Mouse (Mus musculus) embryo, embryonic 11.5 days (tissue): ENCODE results near the gene Wdr18.

Experiments
- DNase-seq: peaks from one replicate; pipeline ENCODE4 v3.0.0-alpha.2; 2012; ENCODE audit warnings: low read depth, low spot score

Gene Wdr18

GRCm38 (mm10) chr10:79927324-79928029, 32.5 kb upstream of the Wdr18 start:
- DNase-seq = no peak

DNA sequence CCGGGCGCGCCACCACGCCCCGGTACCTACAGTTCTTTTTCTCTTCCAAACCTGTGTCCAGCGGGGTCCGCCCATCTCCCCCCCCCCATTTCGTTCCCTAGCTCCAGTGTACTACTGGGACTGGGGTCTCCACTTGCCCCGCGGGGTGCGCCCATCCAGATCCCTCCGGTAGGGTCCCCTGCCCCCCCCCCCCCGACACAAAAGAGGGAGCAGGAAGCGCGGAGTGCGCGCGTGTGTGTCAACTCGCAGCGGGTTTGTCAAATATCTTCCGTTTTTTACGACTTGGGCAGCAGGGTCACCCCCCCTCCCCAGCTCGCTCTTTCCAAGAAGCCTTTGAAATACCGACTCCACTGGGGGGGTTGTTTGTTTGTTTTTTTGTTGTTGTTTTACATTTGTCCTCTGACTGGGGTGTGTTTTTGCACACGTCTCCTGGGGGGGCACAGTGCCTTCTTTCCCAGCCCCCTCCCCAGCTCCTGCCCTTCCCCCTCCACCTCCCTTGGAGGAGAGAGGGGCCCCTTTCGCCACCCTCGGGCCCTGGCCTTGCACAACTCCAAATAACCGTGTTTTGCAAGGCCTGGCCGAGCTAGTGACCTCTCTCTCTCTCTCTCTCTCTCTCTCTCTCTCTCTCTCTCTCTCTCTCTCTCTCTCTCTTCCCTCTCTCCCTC, 31.8 kb upstream of the Wdr18 start:
- DNase-seq = no peak

- DNase-seq = no peak
Measured at GRCm38 (mm10) chr10:79928907-79929701, 30.8 kb upstream of the Wdr18 start.

DNA sequence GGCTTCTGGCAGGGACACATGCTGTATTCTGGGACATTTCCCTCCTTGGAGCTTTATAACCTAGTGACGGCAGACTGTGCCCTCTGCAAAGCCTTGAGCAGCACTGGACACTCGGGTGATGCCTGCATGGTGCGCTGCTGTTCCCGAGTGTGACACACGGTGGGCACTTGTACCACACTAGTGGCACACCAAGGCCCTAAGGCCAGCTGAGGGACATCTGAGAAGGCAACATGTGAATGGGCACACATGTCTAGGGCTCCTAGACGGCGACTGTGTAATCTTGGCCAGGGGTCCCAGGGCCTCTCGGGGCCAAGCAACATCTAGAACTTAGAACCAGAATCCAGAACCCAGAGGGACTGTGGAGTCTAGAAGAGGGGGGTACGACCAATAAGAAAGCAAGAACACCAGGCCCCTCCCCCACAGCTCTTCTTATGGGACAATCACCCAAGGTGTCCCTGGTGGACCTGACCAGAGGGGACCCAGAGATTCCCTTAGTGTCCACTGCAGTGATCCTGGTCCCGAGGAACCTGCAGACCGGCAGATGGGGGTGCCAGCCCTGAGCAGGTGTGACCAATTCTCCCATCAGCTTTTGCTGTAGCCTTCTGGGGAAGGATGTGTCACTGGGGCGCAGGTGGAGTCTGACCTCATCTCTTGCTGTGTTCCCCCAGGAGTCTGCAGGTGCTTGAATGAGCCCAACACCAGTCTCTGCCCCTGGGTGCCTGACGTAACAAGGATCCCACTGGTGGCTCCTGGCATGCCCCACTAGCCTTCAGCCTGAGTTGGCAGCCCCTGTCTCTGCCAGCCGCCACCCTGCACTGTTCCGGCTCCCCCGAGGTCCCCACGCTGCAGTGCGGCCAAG, 29.8 kb upstream of the Wdr18 start:
- no peak for DNase-seq

- no peak for DNase-seq
Measured at GRCm38 (mm10) chr10:79930826-79931186, 29.1 kb upstream of the Wdr18 start.

DNA sequence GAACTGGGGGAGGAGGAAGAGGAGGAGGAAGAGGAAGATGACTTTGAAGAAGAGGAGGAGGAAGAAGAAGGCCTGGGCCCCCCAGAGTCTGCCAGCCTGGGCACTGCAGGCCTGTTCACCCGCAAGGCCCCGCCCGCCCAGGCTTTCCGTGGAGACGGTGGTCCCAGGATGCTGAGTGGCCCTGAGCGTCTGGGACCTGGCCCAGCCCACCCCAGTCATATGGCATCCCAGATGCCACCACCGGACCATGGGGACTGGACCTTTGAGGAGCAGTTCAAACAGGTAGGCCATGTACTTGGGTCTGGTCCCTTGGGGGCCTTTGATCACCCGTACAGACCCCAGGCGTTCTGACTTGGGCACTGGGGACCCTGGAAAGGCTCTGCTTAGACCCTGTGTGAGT, 28.2 kb upstream of the Wdr18 start:
- DNase-seq = no peak

- no peak for DNase-seq
Measured at GRCm38 (mm10) chr10:79932736-79933135, 27.2 kb upstream of the Wdr18 start.

DNA sequence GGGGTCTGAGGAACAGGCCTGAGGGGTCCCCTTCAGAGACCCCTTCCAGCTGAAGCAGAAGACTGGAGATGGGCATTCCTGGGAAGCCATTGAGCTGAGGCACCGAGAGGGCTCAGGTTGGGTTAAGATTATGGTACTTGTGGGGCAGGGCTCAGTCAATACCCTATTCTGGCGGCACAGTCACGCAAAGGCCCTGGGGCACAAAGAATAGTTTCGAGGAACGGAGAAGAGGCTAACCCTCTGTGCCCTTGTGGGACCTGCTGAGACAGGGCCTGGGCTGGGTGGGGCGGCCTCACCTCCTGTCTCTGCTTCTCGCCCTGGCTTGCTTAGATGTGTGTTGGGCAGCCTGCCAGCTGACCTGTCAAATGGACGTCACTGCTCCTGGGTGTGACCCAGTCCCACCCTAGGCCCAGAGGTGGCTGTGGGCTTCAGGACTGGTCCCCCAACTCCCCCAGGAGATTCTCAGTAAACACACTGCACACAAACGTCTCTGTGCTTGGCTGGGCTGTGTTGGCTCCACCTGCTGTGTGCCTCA, 26.7 kb upstream of the Wdr18 start:
- no peak for DNase-seq

DNA sequence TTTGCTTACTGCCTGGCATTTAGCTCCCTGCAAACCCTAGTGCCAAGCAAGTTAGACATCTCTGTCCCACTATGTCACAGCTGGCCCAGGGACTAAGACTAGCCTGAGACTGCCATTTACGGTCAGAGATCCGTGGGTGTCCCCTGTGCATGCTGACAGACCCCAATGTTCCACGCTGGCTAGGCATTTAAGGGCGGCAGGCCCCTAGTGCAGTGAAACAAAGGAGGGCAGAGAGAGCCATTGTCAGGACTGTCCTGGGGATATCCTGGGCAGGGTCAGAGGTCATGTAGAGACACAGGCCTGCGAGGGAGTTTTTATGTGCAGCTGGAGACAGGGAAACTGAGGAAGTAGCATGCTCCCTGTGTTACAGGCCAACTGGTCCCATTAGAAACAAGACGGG, 26.1 kb upstream of the Wdr18 start:
- DNase-seq = no peak

- DNase-seq = no peak
Measured at GRCm38 (mm10) chr10:79934272-79934721, 25.7 kb upstream of the Wdr18 start.

DNA sequence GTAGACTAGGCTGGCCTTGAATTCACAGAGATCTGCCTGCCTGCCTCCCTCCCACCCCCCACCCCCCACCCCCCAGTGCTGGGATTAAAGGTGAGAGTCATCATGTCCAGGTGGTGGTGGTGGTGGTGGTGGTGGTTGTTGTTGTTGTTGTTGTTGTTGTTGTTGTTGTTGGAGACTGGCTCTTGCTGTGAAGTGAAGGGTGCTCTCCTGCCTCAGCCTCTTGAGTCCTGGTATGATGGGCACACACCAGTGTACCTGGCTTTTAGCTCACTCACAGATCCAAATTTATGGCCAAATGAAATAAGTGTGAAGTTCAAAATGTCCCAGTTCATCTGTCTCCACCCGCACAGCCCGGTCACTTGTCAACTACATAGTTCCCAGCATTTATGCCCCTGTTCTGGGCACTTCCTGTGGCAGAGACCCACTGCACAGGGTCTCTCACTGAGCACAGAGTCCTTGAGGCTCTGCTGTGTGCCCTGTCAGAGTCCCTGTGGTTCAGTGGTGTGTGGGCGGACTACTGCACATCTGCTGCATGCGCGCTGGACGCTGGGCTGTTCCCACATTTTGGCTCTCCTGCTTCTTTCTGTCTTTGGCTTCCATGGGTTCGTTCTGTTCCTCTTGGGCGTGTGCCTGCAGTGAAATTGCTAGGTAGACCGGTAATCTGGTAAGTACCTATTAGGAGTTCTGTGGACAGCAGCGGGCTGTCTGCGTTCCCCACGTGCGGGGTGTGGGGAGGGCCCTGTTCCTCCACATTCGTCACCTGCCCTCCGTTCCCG, 25.0 kb upstream of the Wdr18 start:
- DNase-seq = no peak

GRCm38 (mm10) chr10:79936284-79936910, 23.6 kb upstream of the Wdr18 start:
- no peak for DNase-seq

GRCm38 (mm10) chr10:79936911-79937441, 23.0 kb upstream of the Wdr18 start:
- DNase-seq = no peak

- DNase-seq = no peak
Measured at GRCm38 (mm10) chr10:79937775-79938526, 22.0 kb upstream of the Wdr18 start.

- no peak for DNase-seq
Measured at GRCm38 (mm10) chr10:79940749-79941148, 19.2 kb upstream of the Wdr18 start.

- DNase-seq = no peak
Measured at GRCm38 (mm10) chr10:79942988-79943387, 17.0 kb upstream of the Wdr18 start.

- DNase-seq = no peak
Measured at GRCm38 (mm10) chr10:79943471-79943901, 16.5 kb upstream of the Wdr18 start.

- no peak for DNase-seq
Measured at GRCm38 (mm10) chr10:79945507-79946234, 14.3 kb upstream of the Wdr18 start.
